Mouse (Mus musculus): ENCODE measurements at regions not wholly inside any gene's neighbourhood (a gene's known extent, or its start where the extent isn't known, plus 50 kb on each side); places are given as distances from the start of the nearest gene placed in this dataset.
A peak's percentile ranks its signal among the peaks of the same experiment; 100 is the strongest.

GRCm38 (mm10) chr2:180389013-180389412, 54.5 kb upstream of the Gata5 start:
- no peak overlapping the region for H3K4me3 ChIP-seq (ENCODE audit: low read depth, low read length)
- no peaks in the 10 kb centered on the region; the same call in 1 of the 2 replicates for H3K4me1 ChIP-seq (ENCODE audit: control insufficient read depth, insufficient read depth, insufficient read length, low read length)
- TF ChIP-seq POLR2A (IDR thresholded peaks at IDR 0.05; ENCODE audit: low read depth, low read length) = no peak
- no peak for TF ChIP-seq CTCF (IDR thresholded peaks at IDR 0.05; ENCODE audit: extremely low read depth, insufficient read length, insufficient replicate concordance, low read depth, low read length)
- no peaks in the 10 kb centered on the region for H3K36me3 ChIP-seq (ENCODE audit: control insufficient read depth, insufficient read depth, low read length)
- H3K27me3 ChIP-seq (ENCODE audit: control insufficient read depth, insufficient read depth, low read length) = peaks cover 27% of the 10 kb centered on the region
- 68% methylated on average over 12 of the region's 12 CpGs for WGBS
- no peak overlapping the region for H3K27ac ChIP-seq (ENCODE audit: insufficient read depth, low read depth, low read length)

- Histone ChIP-seq H3K4me3 (ENCODE audit: low read depth, low read length) (no peak overlapping the region), H3K27ac (ENCODE audit: insufficient read depth, low read depth, low read length) (no peak overlapping the region), H3K4me1 (ENCODE audit: control insufficient read depth, insufficient read depth, insufficient read length, low read length) (no peaks in the 10 kb centered on the region; the same call in 1 of the 2 replicates), H3K27me3 (ENCODE audit: control insufficient read depth, insufficient read depth, low read length) (peaks cover 27% of the 10 kb centered on the region), H3K36me3 (ENCODE audit: control insufficient read depth, insufficient read depth, low read length) (no peaks in the 10 kb centered on the region)
- TF ChIP-seq POLR2A (IDR thresholded peaks at IDR 0.05; ENCODE audit: low read depth, low read length) (no peak), CTCF (IDR thresholded peaks at IDR 0.05; ENCODE audit: extremely low read depth, insufficient read length, insufficient replicate concordance, low read depth, low read length) (no peak)
- 59% methylated on average over 5 of the region's 5 CpGs for WGBS
Measured at GRCm38 (mm10) chr2:180388122-180388521, 53.6 kb upstream of the Gata5 start.

- WGBS = 47% methylated on average over 2 of the region's 2 CpGs
- H3K4me3 ChIP-seq (ENCODE audit: low read depth, low read length) = no peak overlapping the region
- H3K27me3 ChIP-seq (ENCODE audit: control insufficient read depth, insufficient read depth, low read length) = peaks cover 27% of the 10 kb centered on the region
- H3K36me3 ChIP-seq (ENCODE audit: control insufficient read depth, insufficient read depth, low read length) = no peaks in the 10 kb centered on the region
- TF ChIP-seq CTCF (IDR thresholded peaks at IDR 0.05; ENCODE audit: extremely low read depth, insufficient read length, insufficient replicate concordance, low read depth, low read length) (no peak), POLR2A (IDR thresholded peaks at IDR 0.05; ENCODE audit: low read depth, low read length) (no peak)
- H3K27ac ChIP-seq (ENCODE audit: insufficient read depth, low read depth, low read length) = no peak overlapping the region
- H3K4me1 ChIP-seq (ENCODE audit: control insufficient read depth, insufficient read depth, insufficient read length, low read length) = no peaks in the 10 kb centered on the region
Measured at GRCm38 (mm10) chr2:180387305-180387704, 52.8 kb upstream of the Gata5 start.

- TF ChIP-seq CTCF (IDR thresholded peaks at IDR 0.05; ENCODE audit: extremely low read depth, insufficient read length, insufficient replicate concordance, low read depth, low read length) (no peak), POLR2A (IDR thresholded peaks at IDR 0.05; ENCODE audit: low read depth, low read length) (no peak)
- no peaks in the 10 kb centered on the region for H3K36me3 ChIP-seq (ENCODE audit: control insufficient read depth, insufficient read depth, low read length)
- WGBS = 1% methylated on average over 35 of the region's 35 CpGs
- no peaks in the 10 kb centered on the region for H3K4me1 ChIP-seq (ENCODE audit: control insufficient read depth, insufficient read depth, insufficient read length, low read length)
- H3K27ac ChIP-seq (ENCODE audit: insufficient read depth, low read depth, low read length) = no peak overlapping the region
- H3K27me3 ChIP-seq (ENCODE audit: control insufficient read depth, insufficient read depth, low read length) = peaks cover 27% of the 10 kb centered on the region
- H3K4me3 ChIP-seq (ENCODE audit: low read depth, low read length) = peak overlapping the region; percentile 45
Measured at GRCm38 (mm10) chr2:180385967-180386688, 51.6 kb upstream of the Gata5 start.

- 4% methylated on average over 26 of the region's 26 CpGs for WGBS
- H3K4me1 ChIP-seq (ENCODE audit: control insufficient read depth, insufficient read depth, insufficient read length, low read length) = no peaks in the 10 kb centered on the region
- peak overlapping the region; percentile 45; the same call in 1 of the 2 replicates for H3K27ac ChIP-seq (ENCODE audit: insufficient read depth, low read depth, low read length)
- TF ChIP-seq CTCF (IDR thresholded peaks at IDR 0.05; ENCODE audit: extremely low read depth, insufficient read length, insufficient replicate concordance, low read depth, low read length) (no peak), POLR2A (IDR thresholded peaks at IDR 0.05; ENCODE audit: low read depth, low read length) (no peak)
- H3K36me3 ChIP-seq (ENCODE audit: control insufficient read depth, insufficient read depth, low read length) = no peaks in the 10 kb centered on the region
- H3K27me3 ChIP-seq (ENCODE audit: control insufficient read depth, insufficient read depth, low read length) = peaks cover 27% of the 10 kb centered on the region
- H3K4me3 ChIP-seq (ENCODE audit: low read depth, low read length) = peak overlapping the region; percentile 45
Measured at GRCm38 (mm10) chr2:180385231-180385895, 50.9 kb upstream of the Gata5 start.

All from small intestine, adult 2 months (tissue).